Comparison of ENCODE assay signal across 24 mouse cellular contexts in genomic region chr10:56453578-56454069, GRCm38 (mm10).
DNase-seq lines count a peak whose midpoint lies in the region; ATAC-seq and TF ChIP-seq lines count a peak whose summit lies in the region.
"Had no signal": no experiment of that assay in that cellular context is flagged by ENCODE, and none has a peak within 500 bp of the region (broad histone marks: within the 10 kb centered on the region; RNA-seq: fewer than 3 reads in every experiment).

No protein-coding gene starts in this region.

- DNase-seq in hindbrain, embryonic 14.5 days (ENCODE audit: low spot score): no peak
- DNase-seq in midbrain, postnatal 0 days (ENCODE audit: low spot score): no peak
- DNase-seq in layer of hippocampus, adult 8-10 months (ENCODE audit: low spot score in 2 of 2): no peak
- DNase-seq: adrenal gland, adult 2 months; cerebellum, adult 9-10 months; gastrocnemius, postnatal 36 days; heart, postnatal 14 days; kidney, adult 18-20 months; kidney, postnatal 36 days; liver, embryonic 13.5 days; lung, embryonic 14.5 days; right cerebral cortex, postnatal 4 days; thymus, postnatal 25 days had no signal

- no peak overlapping the region for H3K4me2 ChIP-seq in hindbrain, embryonic 14.5 days (replicated peaks)
- H3K4me2 ChIP-seq in hindbrain, embryonic 12.5 days (replicated peaks): no peak overlapping the region
- H3K4me2 ChIP-seq in midbrain, embryonic 12.5 days (replicated peaks): no peak overlapping the region
- no peak overlapping the region for H3K4me2 ChIP-seq in midbrain, postnatal 0 days (ENCODE audit: low read depth, low read length, poor library complexity, severe bottlenecking)
- no peak overlapping the region for H3K4me2 ChIP-seq in midbrain, embryonic 13.5 days (replicated peaks)
- H3K4me2 ChIP-seq in stomach, embryonic 14.5 days (replicated peaks; ENCODE audit: low read depth, low read length): no peak overlapping the region
- H3K4me2 ChIP-seq: forebrain, embryonic 15.5 days; heart, embryonic 11.5 days; hindbrain, embryonic 15.5 days; limb, embryonic 12.5 days; liver, embryonic 13.5 days; lung, embryonic 14.5 days had no signal

- 92% methylated on average over 4 of the region's 4 CpGs for whole genome bisulfite sequencing in hindbrain, embryonic 14.5 days
- WGBS in hindbrain, embryonic 12.5 days: 93% methylated on average over 4 of the region's 4 CpGs
- WGBS in midbrain, embryonic 12.5 days: 89% methylated on average over 4 of the region's 4 CpGs
- WGBS in midbrain, postnatal 0 days: 87% methylated on average over 4 of the region's 4 CpGs
- WGBS in midbrain, embryonic 13.5 days: 89% methylated on average over 4 of the region's 4 CpGs
- WGBS in stomach, embryonic 14.5 days: 93% methylated on average over 4 of the region's 4 CpGs

- no peak for TF ChIP-seq CTCF in midbrain, postnatal 0 days (IDR thresholded peaks at IDR 0.05)

- H3K9ac ChIP-seq in hindbrain, embryonic 14.5 days: no peak overlapping the region
- no peak overlapping the region for H3K9ac ChIP-seq in hindbrain, embryonic 12.5 days
- no peak overlapping the region for H3K9ac ChIP-seq in midbrain, embryonic 12.5 days (replicated peaks)
- H3K9ac ChIP-seq in midbrain, postnatal 0 days (replicated peaks; ENCODE audit: low read length, poor library complexity, severe bottlenecking): no peak overlapping the region
- no peak overlapping the region for H3K9ac ChIP-seq in midbrain, embryonic 13.5 days (replicated peaks)
- no peak overlapping the region for H3K9ac ChIP-seq in stomach, embryonic 14.5 days (replicated peaks; ENCODE audit: low read depth, low read length)
- H3K9ac ChIP-seq: forebrain, embryonic 15.5 days; hindbrain, embryonic 15.5 days; limb, embryonic 12.5 days; liver, embryonic 13.5 days; lung, embryonic 14.5 days had no signal

- no peaks in the 10 kb centered on the region for H3K27me3 ChIP-seq in hindbrain, embryonic 14.5 days (ENCODE audit: control insufficient read depth, insufficient read depth, low read length)
- H3K27me3 ChIP-seq in hindbrain, embryonic 12.5 days: no peaks in the 10 kb centered on the region
- no peaks in the 10 kb centered on the region for H3K27me3 ChIP-seq in midbrain, embryonic 12.5 days
- no peaks in the 10 kb centered on the region for H3K27me3 ChIP-seq in midbrain, postnatal 0 days (ENCODE audit: insufficient read depth, low read length)
- no peaks in the 10 kb centered on the region for H3K27me3 ChIP-seq in midbrain, embryonic 13.5 days
- H3K27me3 ChIP-seq in stomach, embryonic 14.5 days (ENCODE audit: control insufficient read depth, insufficient read depth, low read length): no peaks in the 10 kb centered on the region
- H3K27me3 ChIP-seq: forebrain, embryonic 15.5 days; hindbrain, embryonic 15.5 days; limb, embryonic 12.5 days; liver, embryonic 13.5 days had no signal

- ATAC-seq in hindbrain, embryonic 14.5 days (ENCODE audit: low FRiP score): peak; percentile 21; the same call in 1 of the 2 replicates
- ATAC-seq in hindbrain, embryonic 12.5 days (ENCODE audit: low FRiP score): no peak
- ATAC-seq in midbrain, embryonic 12.5 days (ENCODE audit: low FRiP score, low read depth): 0 out of 2 replicates have a peak, but pooled peaks have one; percentile 34
- no peak for ATAC-seq in midbrain, postnatal 0 days (ENCODE audit: low FRiP score)
- peak; percentile 56; the same call in 1 of the 2 replicates for ATAC-seq in midbrain, embryonic 13.5 days
- ATAC-seq in stomach, embryonic 14.5 days (ENCODE audit: insufficient number of reproducible peaks, insufficient read depth, low FRiP score, low read depth): peak; percentile 56; the same call in 1 of the 2 replicates
- ATAC-seq: forebrain, embryonic 15.5 days had no signal

- H3K4me3 ChIP-seq in hindbrain, embryonic 14.5 days (replicated peaks; ENCODE audit: low read length): no peak overlapping the region
- no peak overlapping the region for H3K4me3 ChIP-seq in hindbrain, embryonic 12.5 days
- no peak overlapping the region for H3K4me3 ChIP-seq in midbrain, embryonic 12.5 days
- no peak overlapping the region for H3K4me3 ChIP-seq in midbrain, postnatal 0 days (ENCODE audit: low read depth, low read length)
- no peak overlapping the region for H3K4me3 ChIP-seq in midbrain, embryonic 13.5 days (replicated peaks)
- H3K4me3 ChIP-seq in stomach, embryonic 14.5 days (ENCODE audit: low read depth, low read length): no peak overlapping the region
- H3K4me3 ChIP-seq: erythroblast, embryonic 14.5 days; forebrain, embryonic 15.5 days; hindbrain, embryonic 15.5 days; limb, embryonic 12.5 days; liver, embryonic 13.5 days; myocyte had no signal

- no peaks in the 10 kb centered on the region for H3K9me3 ChIP-seq in hindbrain, embryonic 14.5 days (ENCODE audit: control insufficient read depth, low read length)
- H3K9me3 ChIP-seq in hindbrain, embryonic 12.5 days (replicated peaks): no peaks in the 10 kb centered on the region
- no peaks in the 10 kb centered on the region for H3K9me3 ChIP-seq in midbrain, embryonic 12.5 days
- no peaks in the 10 kb centered on the region for H3K9me3 ChIP-seq in midbrain, postnatal 0 days (ENCODE audit: low read length)
- no peaks in the 10 kb centered on the region for H3K9me3 ChIP-seq in midbrain, embryonic 13.5 days
- no peaks in the 10 kb centered on the region for H3K9me3 ChIP-seq in stomach, embryonic 14.5 days (ENCODE audit: control insufficient read depth, low read depth, low read length)
- H3K9me3 ChIP-seq: forebrain, embryonic 15.5 days; hindbrain, embryonic 15.5 days; limb, embryonic 12.5 days; liver, embryonic 13.5 days had no signal

- H3K36me3 ChIP-seq in hindbrain, embryonic 14.5 days (replicated peaks; ENCODE audit: control insufficient read depth, insufficient read depth): no peaks in the 10 kb centered on the region
- H3K36me3 ChIP-seq in hindbrain, embryonic 12.5 days: no peaks in the 10 kb centered on the region
- no peaks in the 10 kb centered on the region for H3K36me3 ChIP-seq in midbrain, embryonic 12.5 days
- no peaks in the 10 kb centered on the region for H3K36me3 ChIP-seq in midbrain, postnatal 0 days (ENCODE audit: insufficient read depth, low read length)
- H3K36me3 ChIP-seq in midbrain, embryonic 13.5 days: no peaks in the 10 kb centered on the region
- no peaks in the 10 kb centered on the region for H3K36me3 ChIP-seq in stomach, embryonic 14.5 days (ENCODE audit: control insufficient read depth, insufficient read depth, low read length)
- H3K36me3 ChIP-seq: forebrain, embryonic 15.5 days; hindbrain, embryonic 15.5 days; limb, embryonic 12.5 days; liver, embryonic 13.5 days had no signal

- no peaks in the 10 kb centered on the region for H3K4me1 ChIP-seq in hindbrain, embryonic 14.5 days (replicated peaks; ENCODE audit: control insufficient read depth, insufficient read depth, low read length)
- H3K4me1 ChIP-seq in hindbrain, embryonic 12.5 days: no peaks in the 10 kb centered on the region
- H3K4me1 ChIP-seq in midbrain, embryonic 12.5 days: no peaks in the 10 kb centered on the region
- H3K4me1 ChIP-seq in midbrain, postnatal 0 days (ENCODE audit: insufficient read depth, low read length): no peaks in the 10 kb centered on the region
- no peaks in the 10 kb centered on the region for H3K4me1 ChIP-seq in midbrain, embryonic 13.5 days (replicated peaks)
- no peaks in the 10 kb centered on the region for H3K4me1 ChIP-seq in stomach, embryonic 14.5 days (ENCODE audit: control insufficient read depth, insufficient read depth, low read length)
- H3K4me1 ChIP-seq: forebrain, embryonic 15.5 days; hindbrain, embryonic 15.5 days; limb, embryonic 12.5 days; liver, embryonic 13.5 days had no signal

- no peak overlapping the region for H3K27ac ChIP-seq in hindbrain, embryonic 14.5 days
- no peak overlapping the region for H3K27ac ChIP-seq in hindbrain, embryonic 12.5 days
- no peak overlapping the region for H3K27ac ChIP-seq in midbrain, embryonic 12.5 days (replicated peaks)
- no peak overlapping the region for H3K27ac ChIP-seq in midbrain, postnatal 0 days (ENCODE audit: low read depth, low read length)
- H3K27ac ChIP-seq in midbrain, embryonic 13.5 days: no peak overlapping the region
- H3K27ac ChIP-seq in stomach, embryonic 14.5 days (ENCODE audit: low read length): no peak overlapping the region
- H3K27ac ChIP-seq: forebrain, embryonic 15.5 days; hindbrain, embryonic 15.5 days; limb, embryonic 12.5 days; liver, embryonic 13.5 days; macrophage had no signal

Comparison
In these comparisons a context has a peak if more than half of its experiments do, and no peak if none do; other contexts are left out.
1. ATAC-seq: peak in hindbrain, embryonic 14.5 days (single experiment), midbrain, embryonic 12.5 days (single experiment), midbrain, embryonic 13.5 days (single experiment) and stomach, embryonic 14.5 days (single experiment); none in hindbrain, embryonic 12.5 days (single experiment) and midbrain, postnatal 0 days (single experiment).